Mouse (Mus musculus) ovary, adult 18-20 months (tissue): ENCODE measurements around the gene Olfr353.

ENCODE experiments used
- DNase-seq: peaks from one replicate; pipeline ENCODE4 v3.0.0; 2022; ENCODE audit warnings: low spot score, mixed read lengths

Gene Olfr353

DNA sequence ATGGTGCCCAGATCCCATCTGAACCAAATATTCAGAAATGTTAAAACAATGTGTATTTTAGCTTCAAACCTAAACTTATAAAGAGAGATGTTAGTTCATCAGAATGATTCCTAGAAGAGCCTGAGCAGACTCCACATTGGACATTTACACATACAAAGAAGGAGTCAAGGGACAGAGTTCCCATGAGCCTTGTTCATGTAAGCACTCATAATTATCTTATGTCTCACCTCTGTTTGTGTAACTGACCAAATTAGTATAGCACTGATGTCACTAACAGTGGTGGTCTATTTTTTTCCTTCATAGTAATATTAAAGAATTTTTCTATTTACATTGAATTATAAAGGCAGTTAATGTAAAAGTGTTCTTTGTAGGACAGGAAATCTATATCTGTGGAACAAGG is at the start of gene Olfr353:
Gene Olfr353, minus strand, starts transcription at position 101 of the 400 bp plus-strand sequence.
- DNase-seq: no peak

DNA sequence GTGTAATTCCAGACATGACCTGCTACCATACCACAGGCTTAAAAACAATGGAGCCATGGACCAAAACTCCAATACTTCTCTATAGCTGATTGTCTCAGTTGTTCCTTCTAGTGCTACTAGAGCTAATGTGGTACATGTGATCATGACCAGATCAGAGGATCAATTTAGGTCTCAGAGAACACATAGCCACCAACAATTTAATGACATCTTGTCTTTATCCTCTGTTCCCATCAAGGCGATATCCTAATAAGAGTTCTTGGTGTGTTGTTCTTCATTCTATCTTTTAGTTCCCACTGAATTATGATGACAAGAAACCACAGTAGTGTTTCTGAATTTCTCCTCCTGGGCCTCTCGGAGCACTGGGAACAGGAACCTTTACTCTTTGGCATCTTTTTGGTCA is 44.1 kb upstream of the Olfr353 start, which contains the start of gene Olfr356:
Gene Olfr356, plus strand, starts transcription at position 301 of the 400 bp plus-strand sequence.
- no peak for DNase-seq

DNA sequence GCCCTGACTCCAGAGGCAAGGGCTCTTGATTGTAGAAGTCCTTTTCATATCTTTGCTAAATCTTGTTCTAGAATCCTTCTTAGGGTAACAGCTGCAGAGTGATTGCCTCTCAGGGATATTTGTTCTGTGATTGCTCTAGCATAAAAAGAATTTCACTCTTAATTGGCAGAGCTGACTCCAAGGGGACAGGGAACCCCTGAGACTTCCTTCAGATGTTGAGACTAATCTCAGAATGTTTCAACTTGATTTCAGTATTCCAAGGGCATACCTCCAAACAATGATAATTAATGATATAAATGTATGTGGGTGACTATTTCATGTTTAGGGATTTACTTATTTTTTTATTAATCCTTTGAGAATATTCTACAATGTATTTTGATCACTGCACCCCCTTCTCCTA is 36.1 kb upstream of the Olfr353 start, which contains the start of gene Olfr355:
Gene Olfr355, minus strand, starts transcription at position 101 of the 400 bp plus-strand sequence.
- no peak for DNase-seq

DNA sequence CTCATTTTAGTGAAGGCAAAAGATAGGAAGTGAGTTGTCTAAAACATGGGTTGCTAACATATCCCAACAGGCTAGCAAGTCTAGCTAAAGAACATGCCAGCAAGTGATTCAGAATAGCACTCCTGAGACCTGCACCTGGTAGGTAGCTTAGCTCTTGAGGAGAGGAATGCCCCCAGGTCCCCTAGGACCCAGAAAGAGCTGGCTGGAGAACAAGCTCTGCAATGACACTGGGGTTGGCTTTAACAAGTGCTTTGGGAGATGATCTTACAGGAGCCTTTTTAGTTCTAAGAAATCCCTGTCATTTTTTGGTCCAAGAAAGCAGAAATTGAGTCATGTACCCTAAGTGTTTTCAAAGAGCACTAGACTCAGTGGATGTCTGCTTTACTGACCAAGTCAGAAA is 12.6 kb upstream of the Olfr353 start, which contains the start of gene Olfr354:
Gene Olfr354, plus strand, starts transcription at position 301 of the 400 bp plus-strand sequence.
- DNase-seq: no peak

DNA sequence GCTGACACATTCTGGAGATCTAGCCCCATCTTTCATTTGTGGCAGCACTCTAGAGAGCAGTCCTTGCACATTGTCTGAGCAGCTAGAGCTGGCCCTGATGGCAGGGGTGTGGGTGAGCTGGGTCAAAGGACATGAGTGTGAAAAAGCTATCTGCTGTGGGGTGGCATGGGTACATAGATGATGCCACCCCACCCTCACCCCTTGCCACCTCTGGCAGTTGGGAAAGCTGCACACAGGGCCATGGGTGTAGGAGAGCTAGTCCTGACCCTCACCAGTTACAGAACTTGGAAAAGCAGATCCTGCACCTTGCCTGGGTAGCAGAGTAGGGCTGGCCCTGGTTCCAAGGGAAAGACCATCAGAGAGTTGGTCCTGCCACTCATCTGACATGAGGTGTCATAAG is 4.4 kb upstream of the Olfr353 start:
- no peak for DNase-seq

DNA sequence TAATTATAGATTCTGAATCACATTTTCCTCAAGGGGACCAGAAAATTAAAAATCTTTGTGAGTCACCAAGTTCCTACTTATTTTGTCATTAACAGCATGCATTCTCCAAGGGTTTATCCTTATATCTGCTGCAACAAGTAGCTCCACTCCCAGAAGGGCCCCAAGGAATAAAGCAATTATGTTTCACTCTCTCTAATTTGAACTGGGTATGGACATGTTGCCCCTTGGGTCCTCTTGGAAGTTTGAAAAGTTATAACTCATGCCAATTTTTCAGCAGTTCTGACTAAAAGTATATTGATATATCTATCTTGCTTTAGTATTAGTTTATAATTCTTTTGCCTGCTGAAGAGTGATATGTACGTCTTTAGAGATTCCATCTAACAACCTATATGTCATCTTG is 24.6 kb downstream of the Olfr353 start, which contains the start of gene Olfr352:
Gene Olfr352, plus strand, starts transcription at position 301 of the 400 bp plus-strand sequence.
- no peak for DNase-seq

DNA sequence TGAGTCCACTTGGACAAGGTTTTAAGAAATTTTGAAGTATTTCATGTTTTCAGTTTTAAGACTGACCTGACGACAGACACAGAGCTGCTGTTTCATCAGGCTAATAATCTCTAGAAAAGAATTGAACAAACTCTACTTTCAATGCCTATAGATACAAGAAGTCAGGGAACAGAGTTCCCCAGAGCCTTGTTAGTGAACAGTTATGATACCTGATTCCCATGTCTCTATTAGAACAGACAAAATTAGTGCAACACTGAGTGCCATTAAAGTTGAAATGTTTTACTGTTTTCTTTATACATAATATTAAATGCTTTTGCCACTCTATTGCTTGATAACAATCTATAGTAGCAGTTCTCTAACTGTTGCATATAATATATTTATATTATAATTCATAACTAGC is 30.2 kb downstream of the Olfr353 start, which contains the start of gene Olfr351:
Gene Olfr351, minus strand, starts transcription at position 101 of the 400 bp plus-strand sequence.
- DNase-seq: no peak

DNA sequence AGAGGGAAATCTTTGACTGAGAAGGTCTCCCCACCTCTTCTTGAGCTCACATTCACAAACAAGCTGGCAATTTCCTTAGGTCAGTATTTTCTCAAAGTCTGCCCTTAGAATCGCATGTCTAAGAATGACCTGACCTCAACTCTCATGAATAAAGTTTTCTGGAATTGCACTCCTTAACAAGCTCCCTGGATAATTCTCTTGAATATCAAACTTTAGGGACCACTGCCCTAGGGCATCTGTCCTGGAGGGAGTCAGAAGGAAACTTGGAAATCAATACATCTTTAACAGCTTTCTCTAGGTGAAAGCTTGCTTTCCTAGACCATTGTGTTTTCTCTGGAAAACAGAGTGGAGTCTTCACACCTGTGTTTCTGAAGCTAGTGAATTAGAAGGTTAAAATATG is 46.7 kb downstream of the Olfr353 start, which contains the start of gene Olfr350:
Gene Olfr350, plus strand, starts transcription at position 301 of the 400 bp plus-strand sequence.
- DNase-seq: no peak
